Mouse (Mus musculus) erythroblast, embryonic 14.5 days (primary cell): ENCODE measurements around the gene Slc8b1.

Experiments
- GATA1 ChIP-seq: IDR thresholded peaks from 2 replicates; pipeline ENCODE4 v1.6.1; 2012; ENCODE audit warnings: low read length, inconsistent platforms, mixed read lengths
- TAL1 ChIP-seq: IDR thresholded peaks from 3 replicates; pipeline ENCODE4 v1.6.1; 2012; ENCODE audit warnings: low read length, inconsistent platforms, mixed read lengths

- TF ChIP-seq TAL1 (no peak), GATA1 (no peak)
Observed at GRCm38 (mm10) chr5:120465062-120465461, 45.9 kb upstream of the Slc8b1 start.
